Mouse (Mus musculus) brain, embryonic 14.5 days (tissue): ENCODE measurements around the gene Tmem266. TPM values are rescaled to one million over a fixed set of nuclear protein-coding genes. Genes with fewer than 3 reads are reported as not detected.
A peak's percentile ranks its signal among the peaks of the same experiment; 100 is the strongest.

ENCODE experiments used
- DNase-seq: peaks from one replicate; pipeline ENCODE4 v3.0.0-alpha.2; 2011; ENCODE audit warnings: low read depth
- CTCF ChIP-seq: fragments of 200-500 bp; IDR thresholded peaks from 2 replicates; pipeline ENCODE4 v1.5.1; 2012; ENCODE audit warnings: inconsistent platforms, mild to moderate bottlenecking, moderate library complexity, borderline replicate concordance; ENCODE audit not compliant: insufficient read depth, insufficient read length; ENCODE audit errors: extremely low read depth
- POLR2A ChIP-seq: fragments of 200-500 bp; IDR thresholded peaks from 2 replicates; pipeline ENCODE4 v1.6.1; 2012; ENCODE audit warnings: mild to moderate bottlenecking, inconsistent platforms, borderline replicate concordance; ENCODE audit not compliant: poor library complexity, insufficient read depth, insufficient read length, severe bottlenecking; ENCODE audit errors: extremely low read depth
- polyA plus RNA-seq: library from polyadenylated mRNA; depleted of rRNA; stranded (reverse); fragments of >200 nt; gene quantifications from 2 replicates; pipeline ENCODE4 v1.2.3, GENCODE M21; 2012; rRNA removed

Tmem266 gene
- 4.7 and 7.8 TPM in 2 replicates for polyA plus RNA-seq

DNA sequence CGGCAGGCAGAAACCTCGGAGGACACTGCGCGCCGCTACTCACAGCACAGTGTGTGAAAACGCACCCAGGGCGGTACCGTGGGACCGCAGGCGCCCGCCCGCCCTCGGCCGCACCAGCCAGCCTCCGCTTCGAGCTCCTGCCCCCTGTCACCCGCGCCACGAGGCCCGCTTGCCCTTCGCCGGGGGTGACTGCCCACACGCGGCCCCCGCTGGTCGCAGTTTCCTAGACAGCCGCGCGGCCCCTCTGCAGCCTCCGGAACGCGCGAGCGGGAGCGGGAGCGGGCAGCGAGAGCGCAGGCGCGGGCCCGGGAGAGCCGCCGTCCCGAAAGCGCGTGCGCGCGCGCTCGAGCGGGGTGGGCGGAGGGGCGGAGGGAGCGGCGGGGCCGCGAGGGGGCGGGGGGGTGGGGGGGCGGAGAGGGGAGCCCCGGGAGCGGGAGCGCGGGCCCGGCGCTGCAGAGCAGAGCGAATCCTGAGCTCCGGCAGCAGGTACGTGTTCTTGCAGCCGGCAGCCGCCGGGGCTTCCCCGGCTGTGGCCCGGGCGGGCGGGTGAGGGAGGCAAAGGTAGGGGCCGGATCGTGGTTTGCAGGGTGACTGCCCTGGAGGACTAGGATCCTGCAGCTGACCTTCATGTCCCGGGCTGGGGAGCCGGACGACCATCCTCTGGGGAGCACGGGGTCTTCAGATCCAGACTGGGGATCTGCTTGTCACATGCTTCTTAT is at the start of gene Tmem266, which contains the start of gene Nrg4:
Gene Tmem266 (plus strand): TSS at position 399 of the 719 bp plus-strand sequence.
Gene Nrg4 (minus strand): TSS at position 330 of the 719 bp plus-strand sequence.
- peak; percentile 93 for DNase-seq
- TF ChIP-seq CTCF: no peak
- peak; percentile 54; the same call in 1 of the 2 replicates for TF ChIP-seq POLR2A

DNA sequence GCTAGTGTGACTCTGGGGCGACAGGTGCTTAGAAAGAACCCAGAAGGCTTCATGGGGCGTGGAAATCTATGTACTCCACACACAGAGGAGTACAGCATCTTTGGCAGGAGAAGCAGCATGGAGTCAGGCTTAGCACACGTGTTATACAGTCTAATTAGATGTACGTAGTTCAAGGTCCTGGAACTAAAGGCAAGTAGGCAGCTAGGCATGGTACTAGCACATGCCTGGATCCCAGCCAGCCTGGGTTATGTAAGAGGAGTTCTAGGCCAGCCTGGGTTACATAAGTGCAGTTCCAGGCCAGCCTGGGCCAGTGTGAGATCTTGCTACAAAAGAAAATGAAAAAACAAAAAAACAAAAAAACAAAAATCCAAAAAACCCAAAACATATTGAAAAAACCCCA is 49.2 kb upstream of the Tmem266 start:
- DNase-seq: no peak
- TF ChIP-seq POLR2A (no peak), CTCF (no peak)

- no peak for TF ChIP-seq POLR2A
- no peak for TF ChIP-seq CTCF
- no peak for DNase-seq
These were observed 47.4 kb upstream of the Tmem266 start for GRCm38 (mm10) chr9:55279114-55279825.

- no peak for DNase-seq
- TF ChIP-seq POLR2A: no peak
These were observed 43.2 kb upstream of the Tmem266 start for GRCm38 (mm10) chr9:55283516-55283915.

DNA sequence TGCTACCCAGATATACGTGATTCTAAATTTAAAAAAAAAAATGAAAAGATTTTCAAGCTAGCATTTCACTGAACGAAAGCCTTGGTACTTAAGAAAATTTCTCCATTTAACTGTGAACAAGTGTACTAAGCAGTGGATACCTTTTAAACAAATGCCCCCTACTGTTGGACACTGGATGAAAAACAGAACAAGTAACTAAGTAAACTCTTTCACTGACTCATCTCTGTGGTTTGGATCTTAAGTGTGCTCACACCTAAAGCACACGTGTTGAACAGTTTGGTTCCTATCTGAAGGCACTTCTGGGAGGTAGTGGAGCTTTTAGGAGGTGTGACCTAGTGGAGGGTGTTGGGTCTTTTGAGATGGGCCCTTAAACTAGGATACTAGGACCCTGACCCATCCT is 41.5 kb upstream of the Tmem266 start:
- TF ChIP-seq POLR2A: no peak
- no peak for TF ChIP-seq CTCF

DNA sequence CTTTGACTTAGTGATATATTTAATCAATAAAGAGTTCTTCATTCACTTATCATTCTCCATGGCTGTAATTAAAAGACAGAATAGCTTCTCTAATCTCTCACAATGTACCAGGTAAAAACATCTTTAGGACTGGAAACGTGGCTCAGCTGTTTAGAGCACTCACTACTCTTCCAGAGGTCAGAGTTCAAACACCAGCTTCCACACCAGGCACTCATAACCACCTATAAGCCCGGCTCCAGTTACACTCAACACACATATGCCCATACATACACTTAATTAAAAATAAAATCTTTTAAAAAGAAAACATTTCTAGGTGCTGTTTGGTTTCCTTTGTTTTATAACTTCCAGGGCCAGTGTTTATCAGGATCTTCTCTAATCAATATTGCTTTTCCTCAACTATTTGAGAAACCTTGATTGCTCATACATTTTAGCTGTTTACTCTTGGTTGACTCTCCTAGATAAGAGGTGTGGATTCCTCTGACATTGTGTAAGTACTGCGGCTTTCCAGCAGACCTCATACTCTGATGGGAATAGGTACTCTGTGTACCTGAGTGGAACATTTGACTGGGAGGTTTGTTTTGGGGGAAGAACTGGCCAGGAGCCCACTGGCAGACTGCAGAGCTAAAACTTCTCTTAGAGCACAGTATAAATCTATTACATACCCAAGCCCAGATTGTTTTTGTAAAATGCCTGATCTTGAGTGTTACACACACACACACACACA is 37.1 kb upstream of the Tmem266 start:
- DNase-seq: no peak
- no peak for TF ChIP-seq POLR2A
- no peak for TF ChIP-seq CTCF

More for the DNA sequence above, 41.5 kb upstream of the Tmem266 start:
- no peak for DNase-seq

DNA sequence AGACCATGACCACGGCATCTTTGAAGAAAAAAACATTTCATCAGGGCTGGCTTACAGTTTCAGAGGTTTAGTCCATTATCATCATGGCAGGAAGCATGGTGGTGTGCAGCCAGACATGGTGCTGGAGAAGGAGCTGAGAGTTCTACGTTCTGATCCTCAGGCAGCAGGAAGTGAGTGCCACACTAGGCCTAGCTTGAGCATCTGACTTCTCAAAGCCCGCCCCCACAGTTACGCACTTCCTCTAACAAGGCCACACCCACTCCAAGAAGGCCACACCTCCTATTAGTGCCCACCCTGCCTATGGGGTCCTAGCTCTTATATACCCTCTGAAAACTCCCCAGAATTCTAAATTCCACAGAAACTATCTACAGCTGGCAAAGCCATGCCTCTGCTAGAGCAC is 34.7 kb upstream of the Tmem266 start:
- DNase-seq: no peak
- TF ChIP-seq CTCF (no peak), POLR2A (no peak)

DNA sequence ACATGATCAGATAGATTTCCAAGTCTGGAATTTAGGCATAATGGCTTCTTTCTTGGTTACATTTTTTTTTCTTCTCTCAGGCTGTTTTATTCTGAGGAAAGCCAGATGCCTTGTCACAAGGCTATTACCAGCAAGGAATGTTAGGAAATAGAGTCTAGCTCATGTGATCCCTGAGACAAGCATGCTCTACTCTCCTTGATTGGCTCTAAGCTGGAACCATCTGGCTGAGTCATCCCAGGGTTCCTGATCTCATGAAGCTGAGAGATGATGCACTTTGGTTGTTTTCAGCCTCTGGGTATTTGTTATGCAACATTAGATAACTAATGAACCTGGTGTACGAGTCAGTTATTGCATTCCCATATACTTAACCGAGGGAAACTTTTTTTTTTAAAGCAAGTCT is 30.5 kb upstream of the Tmem266 start:
- DNase-seq: no peak
- TF ChIP-seq CTCF: no peak
- no peak for TF ChIP-seq POLR2A

- TF ChIP-seq POLR2A (no peak), CTCF (no peak)
- DNase-seq: no peak
These were observed 19.6 kb upstream of the Tmem266 start for GRCm38 (mm10) chr9:55307066-55307465.

DNA sequence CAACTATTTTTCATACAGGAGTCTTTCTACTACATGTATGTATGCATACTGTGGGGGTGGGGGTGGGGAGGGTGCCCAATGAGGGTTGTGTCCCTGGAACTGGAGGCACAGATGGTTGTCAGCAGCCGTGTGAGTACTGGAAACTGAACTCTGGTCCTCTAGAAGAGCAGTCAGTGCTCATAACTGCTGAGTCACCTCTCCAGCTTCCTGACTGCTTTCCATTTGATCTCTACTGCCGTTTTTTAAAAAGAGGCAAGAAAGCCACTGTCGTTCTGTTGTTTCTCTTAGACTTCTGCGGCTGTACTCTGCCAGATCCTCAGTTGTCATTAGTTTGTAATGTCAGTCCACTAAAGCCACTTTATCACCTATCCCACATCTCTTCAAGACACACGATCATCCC is 19.2 kb upstream of the Tmem266 start:
- no peak for DNase-seq
- TF ChIP-seq CTCF: no peak
- TF ChIP-seq POLR2A: no peak

DNA sequence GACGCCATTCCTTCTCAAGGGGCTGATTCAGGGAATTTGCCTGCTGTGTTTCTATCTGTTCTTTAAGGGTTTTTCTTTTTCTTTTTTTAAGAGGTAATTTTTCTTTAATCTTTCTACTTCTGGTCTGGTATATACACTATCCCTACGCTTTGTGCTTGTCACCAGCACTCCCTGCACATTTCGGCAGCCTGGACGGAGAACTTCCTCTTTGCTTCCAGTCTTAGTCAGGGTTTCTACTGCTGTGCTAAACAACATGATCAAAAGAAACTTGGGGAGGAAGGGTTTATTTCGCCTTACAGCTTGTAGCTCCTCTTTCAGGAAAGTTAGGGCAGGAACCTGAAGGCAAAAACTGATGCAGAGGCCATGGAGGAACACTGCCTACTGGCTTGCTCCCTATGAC is 18.3 kb upstream of the Tmem266 start:
- TF ChIP-seq CTCF (no peak), POLR2A (no peak)
- DNase-seq: no peak

GRCm38 (mm10) chr9:55311560-55311959 is 15.2 kb upstream of the Tmem266 start:
- no peak for TF ChIP-seq POLR2A
- peak; percentile 82; the same call in 1 of the 2 replicates for TF ChIP-seq CTCF
- peak; percentile 90 for DNase-seq

DNA sequence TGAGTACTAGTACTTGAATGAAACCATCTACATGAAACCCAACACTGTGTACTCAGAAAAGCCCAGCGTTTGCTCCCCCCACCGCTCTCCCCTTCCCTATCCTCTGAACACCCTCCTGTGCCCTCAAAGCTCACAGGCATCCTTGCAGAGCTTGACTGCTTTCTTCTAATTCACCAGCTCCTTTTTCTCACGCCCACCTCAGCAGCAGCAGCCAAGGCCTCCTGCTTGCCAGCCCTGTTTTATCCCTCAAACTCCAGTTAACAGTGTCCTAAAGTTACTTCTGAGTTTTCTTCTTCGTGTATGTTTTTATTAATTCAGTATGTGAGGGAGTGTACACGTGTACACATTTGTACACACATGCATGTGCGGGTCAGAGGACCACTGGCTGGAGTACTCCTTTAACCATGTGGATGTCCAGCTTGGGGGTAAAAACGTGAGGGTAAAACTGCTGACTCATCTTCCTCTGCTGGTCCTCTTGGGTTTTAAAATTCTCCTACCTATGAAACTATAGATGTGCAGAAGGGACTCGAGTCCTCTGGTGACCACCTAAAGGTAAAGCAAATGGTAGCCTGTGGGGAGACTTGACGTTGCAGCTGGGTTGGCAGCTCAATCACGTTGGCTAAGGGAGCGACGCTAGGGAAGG is 13.0 kb upstream of the Tmem266 start:
- no peak for TF ChIP-seq CTCF
- no peak for DNase-seq

- TF ChIP-seq POLR2A: no peak
- TF ChIP-seq CTCF: no peak
- no peak for DNase-seq
These were observed 4.1 kb upstream of the Tmem266 start for GRCm38 (mm10) chr9:55322641-55323040.
